Mouse (Mus musculus) bone marrow, adult 2 months (tissue): ENCODE results near the gene Adgrg1. TPM values are rescaled to one million over a fixed set of nuclear protein-coding genes. Genes with fewer than 3 reads are reported as not detected.

Experiments used
- H3K27ac ChIP-seq: fragments of 200-500 bp; 2 replicates; pipeline ENCODE4 v1.5.1; 2012; ENCODE audit warnings: low read depth, mild to moderate bottlenecking, control low read depth, inconsistent platforms, low read length; ENCODE audit not compliant: control insufficient read depth, poor library complexity, insufficient read depth
- H3K4me1 ChIP-seq: fragments of 200-500 bp; 2 replicates; pipeline ENCODE4 v1.6.1; 2011; ENCODE audit warnings: low read length; ENCODE audit not compliant: control insufficient read depth, insufficient read depth
- H3K4me3 ChIP-seq: fragments of 200-500 bp; replicated peaks from 2 replicates; pipeline ENCODE3; 2011; ENCODE audit warnings: mild to moderate bottlenecking, low read depth, low read length, control low read depth; ENCODE audit not compliant: control insufficient read depth
- CTCF ChIP-seq: fragments of 200-500 bp; IDR thresholded peaks from 2 replicates; pipeline ENCODE4 v1.5.1; 2011; ENCODE audit warnings: low read length, control low read depth; ENCODE audit not compliant: control insufficient read depth, insufficient read depth
- POLR2A ChIP-seq: fragments of 200-500 bp; IDR thresholded peaks from 2 replicates; pipeline ENCODE4 v1.6.1; 2011; ENCODE audit warnings: low read depth, mild to moderate bottlenecking, control low read depth, low read length, borderline replicate concordance; ENCODE audit not compliant: control insufficient read depth
- WGBS: fragments of 180-500 bp; shearing (Covaris S2); methylation state at CpG from one replicate; pipeline ENCODE4 v1.1.7; 2018; 5-methylcytosine and 5-hydroxymethylcytosine counted together
- polyA plus RNA-seq: library from polyadenylated mRNA; stranded (reverse); fragments of >200 nt; gene quantifications from 2 replicates; pipeline ENCODE4 v1.2.4, GENCODE M21; 2011; ENCODE audit warnings: low replicate concordance; ENCODE audit not compliant: missing spikeins, insufficient read depth, insufficient read length

Gene Adgrg1
- polyA plus RNA-seq: 30.1 and 41.3 TPM in 2 replicates

- no peak within 1 kb of the TSS for H3K4me3 ChIP-seq
- peaks cover 3% of the 10 kb centered on the region; the same call in 1 of the 2 replicates for H3K4me1 ChIP-seq
- H3K27ac ChIP-seq: no peak within 1 kb of the TSS
- TF ChIP-seq CTCF (no peak), POLR2A (no peak)
- WGBS: 53% methylated on average over 7 of the region's 7 CpGs
Observed at GRCm38 (mm10) chr8:94974467-94975165, at the start of gene Adgrg1. TSS of gene Adgrg1 (plus strand) at chr8:94974751.

GRCm38 (mm10) chr8:94928227-94928626, 46.3 kb upstream of the Adgrg1 start:
- WGBS: 62% methylated on average over 3 of the region's 3 CpGs
- Histone ChIP-seq H3K4me1 (no peaks in the 10 kb centered on the region; the same call in 1 of the 2 replicates), H3K4me3 (no peak overlapping the region), H3K27ac (no peak overlapping the region)
- no peak for TF ChIP-seq CTCF
- TF ChIP-seq POLR2A: no peak

DNA sequence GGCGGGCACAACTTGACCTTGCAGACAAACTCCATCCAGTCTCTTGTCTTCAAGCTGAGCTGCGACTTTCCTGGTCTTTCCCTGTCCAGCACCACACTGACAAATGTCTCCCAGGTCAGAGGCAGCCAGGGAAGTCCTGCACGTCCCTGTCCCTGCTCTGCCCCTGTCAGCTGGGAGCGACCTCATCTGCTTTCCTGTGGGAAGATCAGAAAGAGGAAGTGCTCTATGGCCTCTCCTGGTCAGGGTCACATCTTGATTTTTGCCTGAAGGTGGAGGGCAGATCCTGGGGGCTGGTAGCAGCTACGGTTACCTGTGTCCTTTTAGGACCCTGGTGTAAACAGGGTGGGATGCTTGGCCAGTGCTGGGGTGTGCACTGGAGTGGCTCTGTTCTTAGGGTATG, 40.6 kb upstream of the Adgrg1 start:
- Histone ChIP-seq H3K4me1 (no peaks in the 10 kb centered on the region; the same call in 1 of the 2 replicates), H3K4me3 (no peak overlapping the region), H3K27ac (no peak overlapping the region)
- WGBS: 32% methylated on average over 5 of the region's 5 CpGs
- TF ChIP-seq CTCF (no peak), POLR2A (no peak)

DNA sequence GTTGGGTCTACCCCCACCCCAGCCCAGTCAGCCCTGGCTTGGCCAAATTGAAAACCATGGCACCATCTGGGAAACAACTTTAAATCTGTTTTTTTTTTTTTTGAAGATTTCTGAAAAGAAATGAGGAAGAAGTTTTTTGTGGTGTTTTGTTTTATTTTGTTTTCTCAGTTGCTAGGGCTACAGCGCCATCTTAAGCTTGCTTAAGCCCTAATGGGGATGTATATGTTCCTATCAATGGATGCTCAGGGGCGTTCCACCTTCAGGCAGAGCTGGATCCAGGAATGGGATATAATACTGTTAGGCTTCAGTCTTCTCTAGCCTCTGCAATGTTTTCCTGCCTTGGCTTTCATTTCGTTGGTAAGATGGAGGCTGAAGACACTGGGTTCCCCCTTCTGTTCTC, 39.4 kb upstream of the Adgrg1 start:
- H3K4me1 ChIP-seq: no peaks in the 10 kb centered on the region; the same call in 1 of the 2 replicates
- TF ChIP-seq CTCF (no peak), POLR2A (no peak)
- 53% methylated on average over 3 of the region's 3 CpGs for WGBS

GRCm38 (mm10) chr8:94942566-94942965, 32.0 kb upstream of the Adgrg1 start:
- Histone ChIP-seq H3K4me1 (no peaks in the 10 kb centered on the region), H3K27ac (no peak overlapping the region), H3K4me3 (no peak overlapping the region)
- peak; percentile 96 for TF ChIP-seq CTCF
- TF ChIP-seq POLR2A: no peak
- WGBS: 10% methylated on average over 6 of the region's 6 CpGs

More for the DNA sequence above, 39.4 kb upstream of the Adgrg1 start:
- Histone ChIP-seq H3K4me3 (no peak overlapping the region), H3K27ac (no peak overlapping the region)

GRCm38 (mm10) chr8:94945185-94945584, 29.4 kb upstream of the Adgrg1 start:
- WGBS: 67% methylated on average over 6 of the region's 6 CpGs
- H3K4me1 ChIP-seq: no peaks in the 10 kb centered on the region
- no peak overlapping the region for H3K27ac ChIP-seq
- TF ChIP-seq CTCF: no peak
- TF ChIP-seq POLR2A: no peak
- H3K4me3 ChIP-seq: no peak overlapping the region

DNA sequence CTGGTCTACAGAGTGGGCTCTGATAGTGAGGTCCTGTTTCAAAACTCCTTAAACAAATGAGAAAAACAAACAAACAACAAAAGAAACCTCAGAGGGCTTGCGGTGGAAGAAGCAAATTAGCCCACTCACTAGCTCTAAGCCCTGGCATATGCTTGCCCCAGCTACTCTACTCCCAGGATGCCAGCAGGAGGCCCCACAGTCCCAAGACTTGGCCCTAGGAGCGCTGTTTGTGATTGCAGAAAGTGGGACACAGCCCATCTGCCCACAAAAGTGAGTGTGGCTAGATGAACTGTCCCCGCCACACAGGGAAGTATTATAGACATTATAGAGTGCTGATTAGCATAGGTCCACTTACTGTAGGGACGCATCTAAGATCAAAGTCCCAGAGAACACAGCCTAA, 26.1 kb upstream of the Adgrg1 start:
- no peak for TF ChIP-seq POLR2A
- TF ChIP-seq CTCF: no peak
- 76% methylated on average over 4 of the region's 4 CpGs for WGBS
- no peak overlapping the region for H3K4me3 ChIP-seq
- H3K4me1 ChIP-seq: no peaks in the 10 kb centered on the region; the same call in 1 of the 2 replicates
- no peak overlapping the region for H3K27ac ChIP-seq

GRCm38 (mm10) chr8:94949010-94949409, 25.5 kb upstream of the Adgrg1 start:
- Histone ChIP-seq H3K27ac (no peak overlapping the region), H3K4me3 (no peak overlapping the region), H3K4me1 (no peaks in the 10 kb centered on the region; the same call in 1 of the 2 replicates)
- TF ChIP-seq POLR2A (no peak), CTCF (0 out of 2 replicates have a peak, but pooled peaks have one; percentile 14)
- WGBS: 84% methylated on average over 4 of the region's 4 CpGs
